Mouse (Mus musculus) forelimb bud, embryonic 11.5 days (tissue): ENCODE data around the gene Slfn1.
"Not testable (repeated sequence)": the region's sequence is repeated elsewhere in the genome, so short reads cannot be mapped to it uniquely, and the experiment has no call there.

Source experiments
- DNase-seq: peaks from one replicate; pipeline ENCODE4 v3.0.0-alpha.2; 2012; ENCODE audit warnings: low read depth, low spot score

The Slfn1 gene

GRCm38 (mm10) chr11:83116597-83117227, at the start of gene Slfn1:
Gene Slfn1, plus strand, starts transcription at chr11:83116849.
- no peak for DNase-seq

- DNase-seq: no peak
Observed at GRCm38 (mm10) chr11:83067982-83068694, 48.5 kb upstream of the Slfn1 start.

- no peak for DNase-seq
Observed at GRCm38 (mm10) chr11:83070321-83070970, 46.2 kb upstream of the Slfn1 start.

- no peak for DNase-seq
Observed at GRCm38 (mm10) chr11:83077714-83078422, 38.8 kb upstream of the Slfn1 start.

- no peak for DNase-seq
Observed at GRCm38 (mm10) chr11:83078423-83079140, 38.1 kb upstream of the Slfn1 start.

GRCm38 (mm10) chr11:83079487-83080199, 37.0 kb upstream of the Slfn1 start:
- no peak for DNase-seq

- no peak for DNase-seq
Observed at GRCm38 (mm10) chr11:83082741-83083473, 33.7 kb upstream of the Slfn1 start.

GRCm38 (mm10) chr11:83084161-83084560, 32.5 kb upstream of the Slfn1 start:
- DNase-seq: no peak

- no peak for DNase-seq
Observed at GRCm38 (mm10) chr11:83084761-83085160, 31.9 kb upstream of the Slfn1 start.

- no peak for DNase-seq
Observed at GRCm38 (mm10) chr11:83115138-83115537, 1.5 kb upstream of the Slfn1 start.

- DNase-seq: no peak
Observed at GRCm38 (mm10) chr11:83118056-83118455, 1.4 kb downstream of the Slfn1 start.

- no peak for DNase-seq
Observed at GRCm38 (mm10) chr11:83121131-83121685, 4.6 kb downstream of the Slfn1 start.

- DNase-seq: no peak
Observed at GRCm38 (mm10) chr11:83123198-83123597, 6.5 kb downstream of the Slfn1 start.

GRCm38 (mm10) chr11:83124906-83125305, 8.3 kb downstream of the Slfn1 start:
- DNase-seq: no peak

- DNase-seq: not testable (repeated sequence)
Observed at GRCm38 (mm10) chr11:83125633-83126032, 9.0 kb downstream of the Slfn1 start.

GRCm38 (mm10) chr11:83137253-83137652, 20.6 kb downstream of the Slfn1 start:
- DNase-seq: not testable (repeated sequence)

- DNase-seq: not testable (repeated sequence)
Observed at GRCm38 (mm10) chr11:83148939-83149338, 32.3 kb downstream of the Slfn1 start.
